Mouse (Mus musculus): ENCODE data around the gene Eif3i. TPM values are rescaled to one million over a fixed set of nuclear protein-coding genes. Genes with fewer than 3 reads are reported as not detected.

Gene Eif3i
- total and polyA plus RNA-seq, 3 experiments = 446 to 753 (median 667) TPM

DNA sequence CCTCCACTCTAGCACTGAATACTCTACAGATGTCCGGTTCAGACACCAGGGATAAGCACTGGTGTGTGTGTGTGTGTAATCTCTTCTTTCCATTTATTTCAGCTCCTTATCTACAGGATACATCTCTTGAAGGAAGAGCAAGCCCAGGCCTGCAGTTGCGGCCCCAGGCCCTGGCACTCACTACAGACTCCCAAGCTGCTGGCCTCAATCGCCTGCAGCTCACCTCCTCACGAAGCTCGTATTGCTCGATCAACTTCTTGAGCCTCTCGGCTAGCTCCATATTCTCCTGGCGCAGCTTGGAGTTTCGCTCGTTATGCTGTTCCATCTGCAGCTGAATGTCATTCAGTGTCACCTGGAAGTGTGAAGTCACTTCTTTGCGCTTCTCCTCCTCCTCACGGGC lies 31.4 kb upstream of the Eif3i start:
- dilution Hi-C loops (cut with MboI; ENCODE audit: extremely low pct_ligation_motif_present, extremely low pct_unique_long_range_greater_than_20kb, low sequenced_read_pairs) = no loop called here
- H3K4me3 ChIP-seq (replicated peaks in 1 of 3; ENCODE audit: low read depth in 2 of 3, low read length in 2 of 3, poor library complexity in 1 of 3) = no peak overlapping the region
- in situ Hi-C loops (cut with MboI; ENCODE audit: low pct_ligation_motif_present, low pct_unique_long_range_greater_than_20kb, low sequenced_read_pairs) = no loop called here

GRCm38 (mm10) chr4:129630944-129631343 lies 30.5 kb upstream of the Eif3i start:
- H3K79me2 ChIP-seq (replicated peaks; ENCODE audit: control insufficient read depth, extremely low read depth, insufficient read depth, poor library complexity, severe bottlenecking) = no peaks in the 10 kb centered on the region; the same call in 1 of the 2 replicates
- in situ Hi-C loops (cut with MboI; ENCODE audit: low pct_ligation_motif_present, low pct_unique_long_range_greater_than_20kb, low sequenced_read_pairs) = no loop called here
- no peak for TF ChIP-seq SMC3 (IDR thresholded peaks at IDR 0.05; ENCODE audit: low read depth, low read length)
- no peak for TF ChIP-seq MEF2A (IDR thresholded peaks at IDR 0.05; ENCODE audit: borderline replicate concordance, low read depth, low read length)
- TF ChIP-seq USF2 (conservative IDR thresholded peaks at IDR 0.05; ENCODE audit: low read depth, low read length) = no peak
- TF ChIP-seq ZKSCAN1 (IDR thresholded peaks at IDR 0.05; ENCODE audit: borderline replicate concordance, low read depth, low read length) = no peak
- no peak for TF ChIP-seq EP300 (IDR thresholded peaks at IDR 0.05; ENCODE audit: low read length)
- no peak for TF ChIP-seq NRF1 (IDR thresholded peaks at IDR 0.05; ENCODE audit: low read depth, low read length)
- no peak for TF ChIP-seq TCF12 (IDR thresholded peaks at IDR 0.05; ENCODE audit: low read depth, low read length)
- TF ChIP-seq NELFE (IDR thresholded peaks at IDR 0.05; ENCODE audit: low read depth, low read length) = no peak
- no peak for TF ChIP-seq ZC3H11A (IDR thresholded peaks at IDR 0.05; ENCODE audit: low read depth, low read length)
- no peak for TF ChIP-seq GABPA (IDR thresholded peaks at IDR 0.05; ENCODE audit: insufficient replicate concordance, low read depth, low read length)
- TF ChIP-seq SIN3A (IDR thresholded peaks at IDR 0.05; ENCODE audit: low read length) = no peak
- no peak for TF ChIP-seq MAZ (IDR thresholded peaks at IDR 0.05; ENCODE audit: low read depth, low read length)
- TF ChIP-seq ZNF384 (IDR thresholded peaks at IDR 0.05; ENCODE audit: low read depth, low read length) = no peak
- TF ChIP-seq CHD1 (IDR thresholded peaks at IDR 0.05; ENCODE audit: low read depth, low read length) = no peak
- TF ChIP-seq MAFK (IDR thresholded peaks at IDR 0.05; ENCODE audit: insufficient replicate concordance, low read length) = no peak
- H3K4me2 ChIP-seq (ENCODE audit: insufficient read depth, low read depth, poor library complexity, severe bottlenecking) = no peak overlapping the region
- H3K4me1 ChIP-seq (ENCODE audit: control insufficient read depth in 1 of 2, insufficient read depth in 2 of 2) = peaks cover 0 to 8% of the 10 kb centered on the region in 2 experiments; a peak in 1 of 4 replicates
- dilution Hi-C loops (cut with MboI; ENCODE audit: extremely low pct_ligation_motif_present, extremely low pct_unique_long_range_greater_than_20kb, low sequenced_read_pairs) = no loop called here
- no peak overlapping the region for H3K4me3 ChIP-seq (replicated peaks in 1 of 3; ENCODE audit: low read depth in 2 of 3, low read length in 2 of 3, poor library complexity in 1 of 3)
- no peaks in the 10 kb centered on the region for H3K27me3 ChIP-seq (replicated peaks)
- H3K9me3 ChIP-seq (replicated peaks; ENCODE audit: low read length) = no peaks in the 10 kb centered on the region
- peaks cover 82 to 97% of the 10 kb centered on the region in 2 experiments for H3K36me3 ChIP-seq (replicated peaks in 1 of 2; ENCODE audit: control insufficient read depth in 1 of 2, insufficient read depth in 1 of 2, low read length in 1 of 2)
- H3K9ac ChIP-seq (ENCODE audit: insufficient read depth, low read depth) = no peak overlapping the region
- no peak for DNase-seq (ENCODE audit: extremely low read depth)
- H3K27ac ChIP-seq (ENCODE audit: insufficient read depth, low read depth) = no peak overlapping the region

More for the DNA sequence above, 31.4 kb upstream of the Eif3i start:
- Histone ChIP-seq H3K9me3 (replicated peaks; ENCODE audit: low read length) (no peaks in the 10 kb centered on the region), H3K79me2 (replicated peaks; ENCODE audit: control insufficient read depth, extremely low read depth, insufficient read depth, poor library complexity, severe bottlenecking) (peaks cover 3% of the 10 kb centered on the region; the same call in 1 of the 2 replicates), H3K27ac (ENCODE audit: insufficient read depth, low read depth) (no peak overlapping the region), H3K9ac (ENCODE audit: insufficient read depth, low read depth) (no peak overlapping the region), H3K4me2 (ENCODE audit: insufficient read depth, low read depth, poor library complexity, severe bottlenecking) (no peak overlapping the region), H3K27me3 (replicated peaks) (no peaks in the 10 kb centered on the region), H3K4me1 (ENCODE audit: control insufficient read depth in 1 of 2, insufficient read depth in 2 of 2) (no peaks in the 10 kb centered on the region; a peak in 1 of 4 replicates), H3K36me3 (replicated peaks in 1 of 2; ENCODE audit: control insufficient read depth in 1 of 2, insufficient read depth in 1 of 2, low read length in 1 of 2) (peaks cover 83 to 97% of the 10 kb centered on the region in 2 experiments)
- no peak for TF ChIP-seq ELF1 (IDR thresholded peaks at IDR 0.05; ENCODE audit: low read depth, low read length)
- TF ChIP-seq SIN3A (IDR thresholded peaks at IDR 0.05; ENCODE audit: low read length) = no peak
- no peak for TF ChIP-seq NELFE (IDR thresholded peaks at IDR 0.05; ENCODE audit: low read depth, low read length)
- no peak for TF ChIP-seq USF2 (conservative IDR thresholded peaks at IDR 0.05; ENCODE audit: low read depth, low read length)
- no peak for TF ChIP-seq MAFK (IDR thresholded peaks at IDR 0.05; ENCODE audit: insufficient replicate concordance, low read length)
- TF ChIP-seq MXI1 (IDR thresholded peaks at IDR 0.05; ENCODE audit: low read depth, low read length) = no peak
- no peak for TF ChIP-seq E2F4 (IDR thresholded peaks at IDR 0.05; ENCODE audit: insufficient replicate concordance, low read depth, low read length)
- no peak for TF ChIP-seq UBTF (IDR thresholded peaks at IDR 0.05; ENCODE audit: low read depth, low read length)
- DNase-seq (ENCODE audit: extremely low read depth) = no peak

All from CH12.LX (cell line).